In genomic region chr7:4659911-4660443, GRCm38 (mm10) we compare ENCODE assay signal across 8 mouse cellular contexts. TPM values are rescaled to one million over a fixed set of nuclear protein-coding genes. Genes with fewer than 3 reads are reported as not detected.
A peak's percentile ranks its signal among the peaks of the same experiment; 100 is the strongest.
DNase-seq lines count a peak whose midpoint lies in the region; ATAC-seq lines count a peak whose summit lies in the region.

No protein-coding gene starts in this region.

- peak overlapping the region; percentile 91 for H3K9ac ChIP-seq in kidney, embryonic 16.5 days (replicated peaks; ENCODE audit: low read length)
- peak overlapping the region; percentile 92 for H3K9ac ChIP-seq in embryonic facial prominence, embryonic 11.5 days (replicated peaks; ENCODE audit: low read length)
- H3K9ac ChIP-seq in hindbrain, embryonic 14.5 days = peak overlapping the region; percentile 77
- peak overlapping the region; percentile 74; the same call in 1 of the 2 replicates for H3K9ac ChIP-seq in midbrain, embryonic 15.5 days

- peak overlapping the region; percentile 89 for H3K4me3 ChIP-seq in kidney, embryonic 16.5 days (ENCODE audit: low read length)
- H3K4me3 ChIP-seq in embryonic facial prominence, embryonic 11.5 days (ENCODE audit: low read depth, low read length) = peak overlapping the region; percentile 92
- H3K4me3 ChIP-seq in hindbrain, embryonic 14.5 days (replicated peaks; ENCODE audit: low read length) = peak overlapping the region; percentile 76
- peak overlapping the region; percentile 73 for H3K4me3 ChIP-seq in midbrain, embryonic 15.5 days

- no peaks in the 10 kb centered on the region for H3K9me3 ChIP-seq in kidney, embryonic 16.5 days (ENCODE audit: low read length)
- no peaks in the 10 kb centered on the region for H3K9me3 ChIP-seq in embryonic facial prominence, embryonic 11.5 days (replicated peaks; ENCODE audit: control insufficient read depth, low read length)
- H3K9me3 ChIP-seq in hindbrain, embryonic 14.5 days (ENCODE audit: control insufficient read depth, low read length) = no peaks in the 10 kb centered on the region
- H3K9me3 ChIP-seq in midbrain, embryonic 15.5 days = no peaks in the 10 kb centered on the region

- H3K4me1 ChIP-seq in kidney, embryonic 16.5 days (ENCODE audit: insufficient read depth, low read length) = peaks cover 36% of the 10 kb centered on the region
- H3K4me1 ChIP-seq in embryonic facial prominence, embryonic 11.5 days (ENCODE audit: control insufficient read depth, insufficient read depth, low read length) = peaks cover 7% of the 10 kb centered on the region
- peaks cover 40% of the 10 kb centered on the region for H3K4me1 ChIP-seq in hindbrain, embryonic 14.5 days (replicated peaks; ENCODE audit: control insufficient read depth, insufficient read depth, low read length)
- H3K4me1 ChIP-seq in midbrain, embryonic 15.5 days = peaks cover 44% of the 10 kb centered on the region

- WGBS in kidney, embryonic 16.5 days = 59% methylated on average over 3 of the region's 3 CpGs
- WGBS in embryonic facial prominence, embryonic 11.5 days = 66% methylated on average over 3 of the region's 3 CpGs
- WGBS in hindbrain, embryonic 14.5 days = 53% methylated on average over 3 of the region's 3 CpGs
- WGBS in midbrain, embryonic 15.5 days = 41% methylated on average over 3 of the region's 3 CpGs

- no peak overlapping the region; the same call in 1 of the 2 replicates for H3K27ac ChIP-seq in kidney, embryonic 16.5 days (ENCODE audit: low read length)
- H3K27ac ChIP-seq in embryonic facial prominence, embryonic 11.5 days (replicated peaks; ENCODE audit: low read depth, low read length) = peak overlapping the region; percentile 86
- peak overlapping the region; percentile 95 for H3K27ac ChIP-seq in hindbrain, embryonic 14.5 days
- peak overlapping the region; percentile 94 for H3K27ac ChIP-seq in midbrain, embryonic 15.5 days

- no peak for DNase-seq in kidney, adult 11 months
- no peak for DNase-seq in embryonic facial prominence, embryonic 11.5 days (ENCODE audit: low spot score)
- DNase-seq in hindbrain, embryonic 14.5 days (ENCODE audit: low spot score) = no peak
- no peak for DNase-seq in adrenal gland, adult 2 months
- DNase-seq in thymus, adult 18-20 months = no peak
- no peak for DNase-seq in T-cell, adult 2 months (ENCODE audit: low spot score)

- ATAC-seq in kidney, embryonic 16.5 days (ENCODE audit: low FRiP score, low TSS enrichment) = no peak
- no peak for ATAC-seq in embryonic facial prominence, embryonic 11.5 days (replicated peaks; ENCODE audit: insufficient number of reproducible peaks, low FRiP score, low TSS enrichment, low read depth)
- ATAC-seq in hindbrain, embryonic 14.5 days (ENCODE audit: low FRiP score) = no peak
- ATAC-seq in midbrain, embryonic 15.5 days (replicated peaks) = no peak

- H3K4me2 ChIP-seq in kidney, embryonic 16.5 days (replicated peaks; ENCODE audit: low read depth, low read length) = peak overlapping the region; percentile 92
- H3K4me2 ChIP-seq in embryonic facial prominence, embryonic 11.5 days (ENCODE audit: low read depth, low read length) = peak overlapping the region; percentile 92
- H3K4me2 ChIP-seq in hindbrain, embryonic 14.5 days (replicated peaks) = peak overlapping the region; percentile 92
- H3K4me2 ChIP-seq in midbrain, embryonic 15.5 days = peak overlapping the region; percentile 96

- H3K27me3 ChIP-seq in kidney, embryonic 16.5 days (ENCODE audit: insufficient read depth, low read length) = no peaks in the 10 kb centered on the region
- no peaks in the 10 kb centered on the region for H3K27me3 ChIP-seq in embryonic facial prominence, embryonic 11.5 days (ENCODE audit: control insufficient read depth, insufficient read depth, low read length)
- H3K27me3 ChIP-seq in hindbrain, embryonic 14.5 days (ENCODE audit: control insufficient read depth, insufficient read depth, low read length) = no peaks in the 10 kb centered on the region
- H3K27me3 ChIP-seq in midbrain, embryonic 15.5 days (replicated peaks) = no peaks in the 10 kb centered on the region

- H3K36me3 ChIP-seq in kidney, embryonic 16.5 days (ENCODE audit: insufficient read depth, low read length) = peaks cover 20% of the 10 kb centered on the region
- peaks cover 2% of the 10 kb centered on the region for H3K36me3 ChIP-seq in embryonic facial prominence, embryonic 11.5 days (replicated peaks; ENCODE audit: control insufficient read depth, insufficient read depth, low read depth, low read length)
- peaks cover 23% of the 10 kb centered on the region for H3K36me3 ChIP-seq in hindbrain, embryonic 14.5 days (replicated peaks; ENCODE audit: control insufficient read depth, insufficient read depth)
- H3K36me3 ChIP-seq in midbrain, embryonic 15.5 days (replicated peaks) = peaks cover 10% of the 10 kb centered on the region; the same call in 1 of the 2 replicates

RNA-seq across cellular contexts. Expression of gene Ppp6r1, which starts 1.2 kb away (rescaled TPM):
- polyA plus RNA-seq in kidney, embryonic 16.5 days (2015; fragmentation: Nextera tagmentation; extraction: Ambion mirVana) = 3.2 and 5.2 TPM in 2 replicates
- 4.9 and 5.0 TPM in 2 replicates for polyA plus RNA-seq in embryonic facial prominence, embryonic 11.5 days (2014; fragmentation: Nextera tagmentation; extraction: Ambion mirVana)
- polyA plus RNA-seq in hindbrain, embryonic 14.5 days (2014; fragmentation: Nextera tagmentation; extraction: Ambion mirVana) = 6.2 and 8.4 TPM in 2 replicates
- 10.5 TPM in 2 replicates for polyA plus RNA-seq in midbrain, embryonic 15.5 days (2015; fragmentation: Nextera tagmentation; extraction: Ambion mirVana)
- total RNA-seq in adrenal gland, adult 2 months (2021) = 10 to 100 TPM; 81.8 to 92.3 TPM
- 114 and 134 TPM in 2 replicates for polyA plus RNA-seq in adrenal gland, adult 2 months (2012; rRNA removed)

RNA-seq across cellular contexts. Expression of gene Hspbp1, which starts 24.9 kb away (rescaled TPM):
- 114 and 118 TPM in 2 replicates for polyA plus RNA-seq in kidney, embryonic 16.5 days (2015; fragmentation: Nextera tagmentation; extraction: Ambion mirVana)
- polyA plus RNA-seq in embryonic facial prominence, embryonic 11.5 days (2014; fragmentation: Nextera tagmentation; extraction: Ambion mirVana) = 102 and 104 TPM in 2 replicates
- polyA plus RNA-seq in hindbrain, embryonic 14.5 days (2014; fragmentation: Nextera tagmentation; extraction: Ambion mirVana) = 146 and 154 TPM in 2 replicates
- 165 TPM in 2 replicates for polyA plus RNA-seq in midbrain, embryonic 15.5 days (2015; fragmentation: Nextera tagmentation; extraction: Ambion mirVana)
- total RNA-seq in adrenal gland, adult 2 months (2021) = 10 to 100 TPM; 38.2 to 50.8 TPM
- polyA plus RNA-seq in adrenal gland, adult 2 months (2012; rRNA removed) = 65.6 and 73.2 TPM in 2 replicates

RNA-seq across cellular contexts. Expression of gene Tmem86b, which starts 28.8 kb away (rescaled TPM):
- 1.2 and 1.3 TPM in 2 replicates for polyA plus RNA-seq in kidney, embryonic 16.5 days (2015; fragmentation: Nextera tagmentation; extraction: Ambion mirVana)
- polyA plus RNA-seq in embryonic facial prominence, embryonic 11.5 days (2014; fragmentation: Nextera tagmentation; extraction: Ambion mirVana) = 0.63 and 2.5 TPM in 2 replicates
- 2.0 and 2.7 TPM in 2 replicates for polyA plus RNA-seq in hindbrain, embryonic 14.5 days (2014; fragmentation: Nextera tagmentation; extraction: Ambion mirVana)
- 3.8 and 4.2 TPM in 2 replicates for polyA plus RNA-seq in midbrain, embryonic 15.5 days (2015; fragmentation: Nextera tagmentation; extraction: Ambion mirVana)
- total RNA-seq in adrenal gland, adult 2 months (2021) = 1 to 10 TPM; 5.2 to 7.4 TPM
- 11.6 and 17.8 TPM in 2 replicates for polyA plus RNA-seq in adrenal gland, adult 2 months (2012; rRNA removed)

RNA-seq across cellular contexts. Expression of gene Brsk1, which starts 30.4 kb away (rescaled TPM):
- 1.2 and 1.3 TPM in 2 replicates for polyA plus RNA-seq in kidney, embryonic 16.5 days (2015; fragmentation: Nextera tagmentation; extraction: Ambion mirVana)
- 2.1 and 2.3 TPM in 2 replicates for polyA plus RNA-seq in embryonic facial prominence, embryonic 11.5 days (2014; fragmentation: Nextera tagmentation; extraction: Ambion mirVana)
- polyA plus RNA-seq in hindbrain, embryonic 14.5 days (2014; fragmentation: Nextera tagmentation; extraction: Ambion mirVana) = 10.3 and 10.5 TPM in 2 replicates
- polyA plus RNA-seq in midbrain, embryonic 15.5 days (2015; fragmentation: Nextera tagmentation; extraction: Ambion mirVana) = 8.6 TPM in 2 replicates
- total RNA-seq in adrenal gland, adult 2 months (2021) = 1 to 10 TPM; 3.1 to 6.5 TPM
- polyA plus RNA-seq in adrenal gland, adult 2 months (2012; rRNA removed) = 8.3 and 9.8 TPM in 2 replicates

RNA-seq across cellular contexts. Expression of gene Ptprh, which starts 56.1 kb away (rescaled TPM):
- polyA plus RNA-seq in kidney, embryonic 16.5 days (2015; fragmentation: Nextera tagmentation; extraction: Ambion mirVana) = not detected in 2 replicates
- polyA plus RNA-seq in embryonic facial prominence, embryonic 11.5 days (2014; fragmentation: Nextera tagmentation; extraction: Ambion mirVana) = not detected in 2 replicates
- polyA plus RNA-seq in hindbrain, embryonic 14.5 days (2014; fragmentation: Nextera tagmentation; extraction: Ambion mirVana) = 0.17 and 0.55 TPM in 2 replicates
- polyA plus RNA-seq in midbrain, embryonic 15.5 days (2015; fragmentation: Nextera tagmentation; extraction: Ambion mirVana) = 0.75 and 1.3 TPM in 2 replicates
- not detected for total RNA-seq in adrenal gland, adult 2 months (2021)
- not detected in 2 replicates for polyA plus RNA-seq in adrenal gland, adult 2 months (2012; rRNA removed)

Comparison
In these comparisons a context has a peak if more than half of its experiments do, and no peak if none do; other contexts are left out.
1. RNA of gene Ppp6r1, which starts 1.2 kb away (polyA plus RNA-seq): 114 to 134 TPM in adrenal gland, adult 2 months; 10.5 TPM in midbrain, embryonic 15.5 days, 6.2 to 8.4 TPM in hindbrain, embryonic 14.5 days, 3.2 to 5.2 TPM in kidney, embryonic 16.5 days and 4.9 to 5.0 TPM in embryonic facial prominence, embryonic 11.5 days; every median in the first group is over 10 times any median in the second.
2. Peak in every context shown above with its lines, with median percentiles within 50 percentile points of each other: H3K4me2 ChIP-seq, H3K4me3 ChIP-seq and H3K9ac ChIP-seq.